Mouse (Mus musculus) limb, embryonic 14.5 days (tissue): ENCODE data around the gene Hspa1a. TPM values are rescaled to one million over a fixed set of nuclear protein-coding genes. Genes with fewer than 3 reads are reported as not detected.

Experiments used
- ATAC-seq: fragments of 200-750 bp; cut with Nextera tagmentation; 2 replicates; pipeline ENCODE4 v1.8.0; 2017; ENCODE audit warnings: low read depth, moderate number of reproducible peaks, moderate TSS enrichment; ENCODE audit not compliant: low FRiP score
- DNase-seq: peaks from one replicate; pipeline ENCODE4 v3.0.0-alpha.2; 2015; ENCODE audit warnings: low spot score
- H3K27ac ChIP-seq: fragments of 300-500 bp; sonication (generic); replicated peaks from 2 replicates; pipeline ENCODE4 v1.5.1; 2014; ENCODE audit warnings: low read depth, mild to moderate bottlenecking, low read length, moderate library complexity, mixed read lengths
- H3K27me3 ChIP-seq: fragments of 300-500 bp; sonication (generic); 2 replicates; pipeline ENCODE4 v1.6.1; 2014; ENCODE audit warnings: low read length, mixed read lengths; ENCODE audit not compliant: control insufficient read depth, insufficient read depth
- H3K36me3 ChIP-seq: fragments of 300-500 bp; sonication (generic); 2 replicates; pipeline ENCODE4 v1.6.1; 2014; ENCODE audit warnings: mild to moderate bottlenecking, low read length, moderate library complexity, mixed read lengths; ENCODE audit not compliant: control insufficient read depth, insufficient read depth
- H3K4me1 ChIP-seq: fragments of 300-500 bp; sonication (generic); 2 replicates; pipeline ENCODE4 v1.6.1; 2014; ENCODE audit warnings: antibody characterized with exemption, low read length, mixed read lengths; ENCODE audit not compliant: control insufficient read depth, insufficient read depth
- H3K4me2 ChIP-seq: fragments of 300-500 bp; sonication (generic); replicated peaks from 2 replicates; pipeline ENCODE4 v1.6.1; 2014; ENCODE audit warnings: low read depth, mild to moderate bottlenecking, low read length, moderate library complexity; ENCODE audit not compliant: severe bottlenecking
- H3K4me3 ChIP-seq: fragments of 300-500 bp; sonication (generic); replicated peaks from 2 replicates; pipeline ENCODE4 v1.5.1; 2014; ENCODE audit warnings: low read length
- H3K9ac ChIP-seq: fragments of 300-500 bp; sonication (generic); 2 replicates; pipeline ENCODE4 v1.6.1; 2014; ENCODE audit warnings: mild to moderate bottlenecking, low read depth, low read length, moderate library complexity; ENCODE audit not compliant: severe bottlenecking
- H3K9me3 ChIP-seq: fragments of 300-500 bp; sonication (generic); 2 replicates; pipeline ENCODE4 v1.6.1; 2016; ENCODE audit warnings: low read length; ENCODE audit not compliant: control insufficient read depth
- POLR2A ChIP-seq: fragments of 200-500 bp; IDR thresholded peaks from 2 replicates; pipeline ENCODE4 v1.8.0; 2012; ENCODE audit warnings: inconsistent platforms, mild to moderate bottlenecking, moderate library complexity, borderline replicate concordance; ENCODE audit not compliant: insufficient read depth, insufficient read length; ENCODE audit errors: extremely low read depth
- WGBS: fragments of 180-500 bp; shearing (Covaris S2); extraction: QIAGEN DNeasy Blood & Tissue Kit; methylation state at CpG from one replicate; pipeline ENCODE4 v1.1.7; 2014; 5-methylcytosine and 5-hydroxymethylcytosine counted together
- polyA plus RNA-seq, 2 experiments: library from polyadenylated mRNA; depleted of rRNA in 1 of 2; stranded (reverse) in 1 of 2; unstranded in 1 of 2; fragments of >200 nt; fragmentation: Nextera tagmentation in 1 of 2; extraction: Ambion mirVana in 1 of 2; gene quantifications; 2 replicates each; pipeline versions ENCODE4 v1.2.1 to v1.2.3; 2012 to 2014

The Hspa1a gene
- polyA plus RNA-seq, 2 experiments: 7.1 to 9.5 TPM

DNA sequence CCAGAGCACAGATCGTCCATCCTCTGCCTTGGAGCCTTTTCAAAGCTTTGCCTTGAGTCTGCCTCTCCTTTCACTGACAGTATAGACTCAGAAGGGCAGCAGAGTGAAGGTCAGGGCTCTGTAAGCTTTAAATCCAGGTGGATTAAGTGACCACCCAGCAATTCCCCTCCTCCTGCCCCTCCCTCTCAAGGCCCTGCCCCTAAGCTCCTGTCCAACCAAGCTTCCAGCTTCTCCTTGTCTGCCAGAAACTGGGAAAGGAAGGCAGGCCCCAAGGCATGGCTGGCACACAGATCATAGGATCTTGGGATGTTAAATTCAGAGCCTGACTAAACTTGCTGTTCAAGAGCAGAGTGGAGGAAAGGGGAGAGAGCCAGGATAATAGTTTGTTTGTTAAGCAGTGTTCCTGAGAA lies 7.3 kb downstream of the Hspa1a start:
- 0 out of 2 replicates have a peak overlapping the region, but pooled peaks have one; percentile 26 for H3K9ac ChIP-seq
- no peaks in the 10 kb centered on the region for H3K9me3 ChIP-seq
- no peaks in the 10 kb centered on the region for H3K36me3 ChIP-seq
- WGBS: 10% methylated on average over 1 of the region's 1 CpGs
- H3K4me1 ChIP-seq: no peaks in the 10 kb centered on the region; the same call in 1 of the 2 replicates
- peaks cover 3% of the 10 kb centered on the region; the same call in 1 of the 2 replicates for H3K27me3 ChIP-seq
- no peak overlapping the region for H3K27ac ChIP-seq
- no peak overlapping the region for H3K4me3 ChIP-seq
- H3K4me2 ChIP-seq: no peak overlapping the region
- ATAC-seq: no peak
- no peak for TF ChIP-seq POLR2A
- DNase-seq: no peak

DNA sequence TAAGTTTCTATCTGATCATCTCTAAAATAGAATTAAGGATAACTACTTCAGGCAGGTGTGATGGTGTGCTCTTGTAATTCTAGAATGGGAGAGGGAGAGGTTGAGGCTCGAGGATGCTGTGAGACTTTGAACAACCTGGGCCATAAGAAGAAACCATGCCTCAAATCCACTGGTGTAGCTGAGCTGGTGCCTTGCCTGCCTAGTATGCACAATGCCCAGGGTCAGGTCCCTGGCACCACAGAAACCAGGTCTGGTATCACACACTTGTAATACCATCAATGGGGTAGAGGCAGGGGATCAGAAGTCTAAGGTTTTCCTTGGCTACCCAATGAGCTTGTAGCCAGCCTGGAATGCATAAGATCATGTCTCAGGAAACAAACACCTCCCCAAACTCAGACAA lies 9.1 kb downstream of the Hspa1a start:
- no peak overlapping the region for H3K9ac ChIP-seq
- H3K36me3 ChIP-seq: no peaks in the 10 kb centered on the region
- no peaks in the 10 kb centered on the region for H3K9me3 ChIP-seq
- ATAC-seq (no peak), DNase-seq (no peak)
- H3K4me2 ChIP-seq: no peak overlapping the region
- WGBS: 52% methylated on average over 1 of the region's 1 CpGs
- no peak overlapping the region for H3K27ac ChIP-seq
- H3K4me3 ChIP-seq: no peak overlapping the region
- TF ChIP-seq POLR2A: no peak
- H3K4me1 ChIP-seq: no peaks in the 10 kb centered on the region; the same call in 1 of the 2 replicates
- H3K27me3 ChIP-seq: no peaks in the 10 kb centered on the region

DNA sequence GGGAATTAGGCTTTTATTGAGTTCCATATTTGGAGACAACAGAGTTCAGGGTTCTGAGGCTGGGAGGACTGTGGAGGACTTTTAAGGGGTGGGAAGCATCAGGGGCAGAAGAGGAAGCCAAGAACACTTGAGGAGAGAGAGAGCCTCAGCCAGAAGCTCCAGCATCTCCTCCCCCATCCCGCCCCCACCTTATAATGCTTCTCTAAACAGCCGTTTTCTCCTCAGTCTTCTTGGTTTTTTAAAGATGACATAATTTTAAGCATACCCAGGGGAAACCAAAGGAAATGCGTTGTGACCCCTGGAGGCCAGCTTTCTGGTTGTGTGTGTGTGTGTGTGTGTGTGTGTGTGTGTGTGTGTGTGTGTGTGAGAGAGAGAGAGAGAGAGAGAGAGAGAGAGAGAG lies 9.8 kb downstream of the Hspa1a start:
- no peak for TF ChIP-seq POLR2A
- Histone ChIP-seq H3K4me2 (no peak overlapping the region), H3K4me1 (no peaks in the 10 kb centered on the region; the same call in 1 of the 2 replicates), H3K9me3 (no peaks in the 10 kb centered on the region), H3K27me3 (no peaks in the 10 kb centered on the region), H3K36me3 (no peaks in the 10 kb centered on the region), H3K4me3 (no peak overlapping the region), H3K27ac (no peak overlapping the region), H3K9ac (no peak overlapping the region)
- ATAC-seq: no peak
- WGBS: 23% methylated on average over 3 of the region's 3 CpGs
- no peak for DNase-seq

DNA sequence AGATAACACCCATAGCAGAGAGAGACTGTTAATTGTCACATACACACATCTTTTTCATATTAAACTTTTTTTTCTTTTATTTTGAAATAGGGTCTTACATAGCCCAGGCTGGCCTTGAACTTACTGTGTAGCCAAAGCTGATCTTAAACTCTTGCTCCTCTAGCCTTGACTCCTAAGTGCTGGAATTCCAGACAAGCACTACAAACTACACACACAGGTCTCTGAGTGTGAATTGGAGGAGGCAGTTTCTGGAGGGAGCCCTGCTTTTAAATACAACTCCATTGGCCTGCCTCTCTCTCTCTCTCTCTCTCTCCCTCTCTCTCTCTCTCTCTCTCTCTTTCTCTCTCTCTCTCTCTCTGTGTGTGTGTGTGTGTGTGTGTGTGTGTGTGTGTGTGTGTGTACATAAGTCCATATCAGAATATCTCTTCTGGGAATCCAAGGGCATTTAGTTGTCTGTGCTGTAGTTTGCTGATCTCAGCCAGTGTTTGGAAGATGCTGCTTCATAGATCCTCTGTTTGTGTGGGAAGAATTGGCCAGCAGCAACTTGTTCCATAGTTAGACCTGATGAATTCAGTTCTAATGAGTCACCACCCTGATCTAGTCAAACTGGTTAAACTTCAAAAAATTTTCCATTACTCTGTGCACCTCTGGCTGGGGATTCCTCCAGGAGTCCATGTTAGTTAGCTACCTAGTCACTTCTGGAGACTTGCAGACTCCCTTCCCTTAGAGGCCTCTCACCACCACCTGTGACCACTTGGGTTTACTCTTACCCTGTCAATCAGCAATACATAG lies 11.1 kb downstream of the Hspa1a start:
- no peak overlapping the region for H3K9ac ChIP-seq
- H3K9me3 ChIP-seq: no peaks in the 10 kb centered on the region
- H3K27ac ChIP-seq: no peak overlapping the region
- H3K27me3 ChIP-seq: peaks cover 2% of the 10 kb centered on the region; the same call in 1 of the 2 replicates
- DNase-seq (peak; percentile 66), ATAC-seq (no peak)
- no peak for TF ChIP-seq POLR2A
- no peak overlapping the region for H3K4me3 ChIP-seq
- H3K4me1 ChIP-seq: no peaks in the 10 kb centered on the region; the same call in 1 of the 2 replicates
- H3K36me3 ChIP-seq: no peaks in the 10 kb centered on the region
- H3K4me2 ChIP-seq: no peak overlapping the region

DNA sequence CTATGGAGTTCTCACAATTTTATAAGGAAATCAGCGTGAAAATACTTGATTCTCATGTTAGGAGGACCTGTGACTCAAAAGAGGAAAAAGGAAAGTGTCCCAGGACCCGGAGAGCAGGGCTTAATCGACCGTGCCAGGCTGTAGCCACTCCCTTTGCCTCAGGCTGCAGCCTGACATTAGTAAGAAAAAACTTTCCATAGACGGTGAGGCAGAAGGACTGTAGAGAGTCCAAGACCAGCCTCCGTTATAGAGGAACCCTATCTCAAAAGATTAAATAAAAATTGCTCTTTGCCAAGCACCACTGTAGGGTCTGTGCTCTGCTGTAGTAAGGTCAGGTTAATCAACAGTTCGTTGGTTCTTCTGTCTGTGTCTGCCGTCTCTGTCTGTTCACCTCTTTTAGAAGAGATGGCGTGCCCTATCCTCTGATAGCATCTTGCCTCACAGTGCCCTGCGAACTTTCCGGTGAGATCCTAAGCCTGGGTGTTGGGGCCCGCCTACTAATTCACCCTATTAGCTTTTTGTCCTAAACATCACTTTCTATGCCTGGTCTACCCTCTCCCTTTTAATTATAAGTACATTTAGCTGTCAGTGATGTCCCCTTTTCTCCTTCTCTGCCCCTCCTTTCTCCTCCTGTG lies 12.0 kb downstream of the Hspa1a start:
- ATAC-seq (no peak), DNase-seq (peak; percentile 55)
- H3K4me1 ChIP-seq: no peaks in the 10 kb centered on the region; the same call in 1 of the 2 replicates
- WGBS: 15% methylated on average over 12 of the region's 12 CpGs
- H3K9ac ChIP-seq: peak overlapping the region; percentile 61
- peak overlapping the region; percentile 88 for H3K27ac ChIP-seq
- H3K4me2 ChIP-seq: peak overlapping the region; percentile 67
- H3K27me3 ChIP-seq: peaks cover 7% of the 10 kb centered on the region; the same call in 1 of the 2 replicates
- H3K36me3 ChIP-seq: no peaks in the 10 kb centered on the region
- peak overlapping the region; percentile 50 for H3K4me3 ChIP-seq
- no peak for TF ChIP-seq POLR2A
- no peaks in the 10 kb centered on the region for H3K9me3 ChIP-seq
